Mouse (Mus musculus): Measurements from ENCODE around the gene Hps6. TPM values are rescaled to one million over a fixed set of nuclear protein-coding genes. Genes with fewer than 3 reads are reported as not detected.

Hps6 gene
- polyA plus RNA-seq, 2 experiments from 2014 or later, result 1.5 to 2.9 TPM

GRCm38 (mm10) chr19:46045696-46046311 is 42.5 kb downstream of the Hps6 start:
- ATAC-seq, result no peak

- no peak for ATAC-seq
Measured at GRCm38 (mm10) chr19:46046621-46047025, 43.3 kb downstream of the Hps6 start.

GRCm38 (mm10) chr19:46047426-46047825 is 44.1 kb downstream of the Hps6 start:
- no peak for ATAC-seq

GRCm38 (mm10) chr19:46049129-46049528 is 45.8 kb downstream of the Hps6 start:
- ATAC-seq, result no peak

- ATAC-seq, result peak; percentile 55
Measured at GRCm38 (mm10) chr19:46050462-46050861, 47.2 kb downstream of the Hps6 start.

Other genes with a start within 250 kb of the Hps6 start
- 100 to 1,000 TPM; 146 to 151 TPM for gene Mgea5, start 219.7 kb upstream of the Hps6 start, polyA plus RNA-seq (2017; shearing (Covaris generic))
- gene Kcnip2, start 187.4 kb upstream of the Hps6 start, polyA plus RNA-seq (2017; shearing (Covaris generic)), result 1 to 10 TPM; 8.1 to 9.3 TPM
- 1 to 10 TPM; 9.7 to 9.8 TPM for gene Armh3, start 5.0 kb upstream of the Hps6 start, polyA plus RNA-seq (2017; shearing (Covaris generic))
- gene Pprc1, start 41.4 kb downstream of the Hps6 start, polyA plus RNA-seq (2017; shearing (Covaris generic)), result 10 to 100 TPM; 13.5 to 17.5 TPM
- gene Ldb1, start 41.7 kb downstream of the Hps6 start, polyA plus RNA-seq (2017; shearing (Covaris generic)), result 10 to 100 TPM; 42.8 to 46.3 TPM
- gene Nolc1, start 72.4 kb downstream of the Hps6 start, polyA plus RNA-seq (2017; shearing (Covaris generic)), result 10 to 100 TPM; 55.0 to 74.4 TPM
- gene Elovl3, start 128.4 kb downstream of the Hps6 start, polyA plus RNA-seq (2017; shearing (Covaris generic)), result not detected
- gene Pitx3, start 144.8 kb downstream of the Hps6 start, polyA plus RNA-seq (2017; shearing (Covaris generic)), result not detected
- gene Gbf1, start 149.0 kb downstream of the Hps6 start, polyA plus RNA-seq (2017; shearing (Covaris generic)), result 10 to 100 TPM; 23.9 to 30.5 TPM

Data from activated CD4-positive, CD25-positive, alpha-beta regulatory T cell, adult 4 months (primary cell).